Mouse (Mus musculus): ENCODE results near the gene H2-Ob. TPM values are rescaled to one million over a fixed set of nuclear protein-coding genes. Genes with fewer than 3 reads are reported as not detected.
A peak's percentile ranks its signal among the peaks of the same experiment; 100 is the strongest.

H2-Ob gene
- polyA plus RNA-seq, 2 experiments = 0.17 to 0.20 TPM

DNA sequence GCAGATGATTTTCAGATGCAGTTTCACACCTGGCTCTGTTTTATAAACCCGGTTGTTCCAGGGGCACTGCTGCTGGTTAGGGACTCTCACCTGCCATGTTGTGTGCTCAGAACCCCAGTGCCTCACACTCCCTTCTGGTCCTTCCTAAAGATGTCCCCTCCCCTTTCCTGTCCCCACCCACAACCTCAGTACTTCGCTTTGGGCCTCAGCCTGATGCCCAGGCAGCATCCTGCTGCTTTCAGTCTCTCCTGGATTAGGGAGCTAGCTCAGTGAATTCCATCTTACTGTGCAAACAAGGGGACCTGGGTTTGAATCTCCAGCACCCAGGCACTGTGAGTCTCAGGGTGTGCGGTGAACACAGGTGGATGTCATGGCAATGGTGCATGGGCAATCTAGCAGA lies 31.2 kb upstream of the H2-Ob start:
- WGBS (ENCODE audit: insufficient replicate concordance) = 38% methylated on average over 3 of the region's 3 CpGs

DNA sequence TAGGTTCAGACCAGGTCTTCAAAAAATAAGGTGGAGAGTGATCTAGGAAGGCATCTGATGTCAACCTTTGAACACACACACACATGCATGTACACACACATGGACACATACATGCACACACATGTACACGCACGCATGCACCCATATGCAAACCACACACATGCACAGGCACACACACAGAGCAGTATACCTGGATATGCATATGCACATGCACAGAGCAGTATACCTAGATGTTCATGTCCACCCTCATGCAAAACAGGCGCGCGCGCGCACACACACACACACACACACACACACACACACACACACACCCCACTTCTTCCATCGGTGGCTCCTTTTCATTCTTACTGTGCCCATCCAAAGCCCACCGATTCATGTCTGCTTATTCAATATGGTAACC lies 30.8 kb upstream of the H2-Ob start:
- Histone ChIP-seq H3K9me3 (ENCODE audit: control insufficient read depth, low read length) (no peaks in the 10 kb centered on the region), H3K27me3 (ENCODE audit: control insufficient read depth, insufficient read depth, low read length) (no peaks in the 10 kb centered on the region), H3K9ac (replicated peaks) (no peak overlapping the region), H3K4me1 (replicated peaks; ENCODE audit: control insufficient read depth in 2 of 2, insufficient read depth in 2 of 2, low read length in 1 of 2) (peaks cover 7 to 12% of the 10 kb centered on the region in 2 experiments), H3K4me2 (ENCODE audit: low read depth) (no peak overlapping the region), H3K4me3 (ENCODE audit: insufficient read depth in 1 of 2, low read depth in 2 of 2, low read length in 2 of 2) (no peak overlapping the region), H3K27ac (no peak overlapping the region), H3K36me3 (replicated peaks; ENCODE audit: control insufficient read depth, insufficient read depth, low read depth) (no peaks in the 10 kb centered on the region)
- 89% methylated on average over 9 of the region's 9 CpGs for WGBS (ENCODE audit: insufficient replicate concordance)
- no peak for TF ChIP-seq EP300 (IDR thresholded peaks at IDR 0.05; ENCODE audit: low read depth)
- TF ChIP-seq CTCF (IDR thresholded peaks at IDR 0.05; ENCODE audit: low read depth) = no peak
- DNase-seq (ENCODE audit: low read depth in 3 of 3, low spot score in 3 of 3) (no peak), ATAC-seq (ENCODE audit: insufficient read depth) (no peak)

More for the DNA sequence above, 31.2 kb upstream of the H2-Ob start:
- Histone ChIP-seq H3K27me3 (ENCODE audit: control insufficient read depth, insufficient read depth, low read length) (no peaks in the 10 kb centered on the region), H3K9ac (replicated peaks) (no peak overlapping the region), H3K9me3 (ENCODE audit: control insufficient read depth, low read length) (no peaks in the 10 kb centered on the region), H3K36me3 (replicated peaks; ENCODE audit: control insufficient read depth, insufficient read depth, low read depth) (no peaks in the 10 kb centered on the region), H3K4me3 (ENCODE audit: insufficient read depth in 1 of 2, low read depth in 2 of 2, low read length in 2 of 2) (no peak overlapping the region), H3K4me1 (replicated peaks; ENCODE audit: control insufficient read depth in 2 of 2, insufficient read depth in 2 of 2, low read length in 1 of 2) (peaks cover 7 to 12% of the 10 kb centered on the region in 2 experiments), H3K4me2 (ENCODE audit: low read depth) (no peak overlapping the region), H3K27ac (no peak overlapping the region)
- ATAC-seq (ENCODE audit: insufficient read depth) (no peak), DNase-seq (ENCODE audit: low read depth in 3 of 3, low spot score in 3 of 3) (no peak)
- TF ChIP-seq EP300 (IDR thresholded peaks at IDR 0.05; ENCODE audit: low read depth) = no peak
- no peak for TF ChIP-seq CTCF (IDR thresholded peaks at IDR 0.05; ENCODE audit: low read depth)

DNA sequence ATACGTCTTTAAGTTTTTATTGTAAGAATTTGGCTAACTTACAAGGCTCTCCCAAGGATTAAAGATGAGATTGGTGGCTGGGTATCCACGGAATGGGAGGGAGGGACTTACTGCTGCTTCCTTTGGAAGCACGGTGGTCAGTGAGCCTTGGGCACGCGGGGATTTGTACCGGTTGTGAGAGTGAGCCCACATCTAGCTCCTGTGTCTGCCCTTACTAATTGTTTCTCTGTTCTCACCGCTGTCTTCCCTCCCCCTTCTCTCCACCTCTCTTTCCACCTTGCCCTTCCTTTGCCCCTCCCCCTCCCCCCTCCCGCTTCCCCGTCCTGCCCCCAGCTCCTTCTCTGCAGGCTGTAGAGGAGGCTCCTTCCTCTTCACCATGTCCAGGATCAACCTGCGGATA lies 30.3 kb upstream of the H2-Ob start:
- ATAC-seq (ENCODE audit: insufficient read depth) = no peak
- Histone ChIP-seq H3K4me1 (replicated peaks; ENCODE audit: control insufficient read depth in 2 of 2, insufficient read depth in 2 of 2, low read length in 1 of 2) (peaks cover 7 to 12% of the 10 kb centered on the region in 2 experiments), H3K36me3 (replicated peaks; ENCODE audit: control insufficient read depth, insufficient read depth, low read depth) (no peaks in the 10 kb centered on the region), H3K27me3 (ENCODE audit: control insufficient read depth, insufficient read depth, low read length) (no peaks in the 10 kb centered on the region), H3K9ac (replicated peaks) (no peak overlapping the region), H3K4me2 (ENCODE audit: low read depth) (no peak overlapping the region), H3K9me3 (ENCODE audit: control insufficient read depth, low read length) (no peaks in the 10 kb centered on the region), H3K27ac (no peak overlapping the region), H3K4me3 (ENCODE audit: insufficient read depth in 1 of 2, low read depth in 2 of 2, low read length in 2 of 2) (no peak overlapping the region)
- DNase-seq (ENCODE audit: low read depth in 3 of 3, low spot score in 3 of 3) = no peak
- WGBS (ENCODE audit: insufficient replicate concordance) = 42% methylated on average over 8 of the region's 10 CpGs
- TF ChIP-seq CTCF (IDR thresholded peaks at IDR 0.05; ENCODE audit: low read depth) (no peak), EP300 (IDR thresholded peaks at IDR 0.05; ENCODE audit: low read depth) (no peak)

DNA sequence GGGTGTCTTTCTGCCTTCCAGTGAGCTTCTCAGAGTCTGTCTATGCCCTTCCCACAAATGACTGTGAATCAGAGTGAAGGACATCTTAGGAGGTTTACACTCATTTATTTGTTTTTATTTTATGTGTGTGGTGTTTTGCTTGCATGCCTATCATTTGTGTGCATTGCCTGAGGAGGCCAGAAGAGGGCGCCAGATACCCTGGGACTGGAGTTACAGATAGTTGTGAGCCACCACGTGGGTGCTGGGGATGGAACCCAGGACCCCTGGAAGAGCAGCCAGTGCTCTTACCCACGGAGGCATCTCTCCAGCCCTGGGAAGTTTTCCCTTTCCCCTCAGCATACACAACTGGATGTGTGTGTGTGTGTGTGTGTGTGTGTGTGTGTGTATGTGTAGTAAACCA lies 29.0 kb upstream of the H2-Ob start:
- H3K4me3 ChIP-seq (ENCODE audit: insufficient read depth in 1 of 2, low read depth in 2 of 2, low read length in 2 of 2) = no peak overlapping the region
- TF ChIP-seq CTCF (IDR thresholded peaks at IDR 0.05; ENCODE audit: low read depth) (peak; percentile 77), EP300 (IDR thresholded peaks at IDR 0.05; ENCODE audit: low read depth) (no peak)
- no peak for ATAC-seq (ENCODE audit: insufficient read depth)
- H3K27ac ChIP-seq = no peak overlapping the region
- H3K9me3 ChIP-seq (ENCODE audit: control insufficient read depth, low read length) = no peaks in the 10 kb centered on the region
- H3K4me2 ChIP-seq (ENCODE audit: low read depth) = no peak overlapping the region
- H3K4me1 ChIP-seq (replicated peaks; ENCODE audit: control insufficient read depth in 2 of 2, insufficient read depth in 2 of 2, low read length in 1 of 2) = peaks cover 7 to 12% of the 10 kb centered on the region in 2 experiments
- H3K9ac ChIP-seq (replicated peaks) = no peak overlapping the region
- H3K27me3 ChIP-seq (ENCODE audit: control insufficient read depth, insufficient read depth, low read length) = no peaks in the 10 kb centered on the region
- WGBS (ENCODE audit: insufficient replicate concordance) = 52% methylated on average over 3 of the region's 3 CpGs
- DNase-seq (ENCODE audit: low read depth in 3 of 3, low spot score in 3 of 3) = no peak
- H3K36me3 ChIP-seq (replicated peaks; ENCODE audit: control insufficient read depth, insufficient read depth, low read depth) = no peaks in the 10 kb centered on the region

DNA sequence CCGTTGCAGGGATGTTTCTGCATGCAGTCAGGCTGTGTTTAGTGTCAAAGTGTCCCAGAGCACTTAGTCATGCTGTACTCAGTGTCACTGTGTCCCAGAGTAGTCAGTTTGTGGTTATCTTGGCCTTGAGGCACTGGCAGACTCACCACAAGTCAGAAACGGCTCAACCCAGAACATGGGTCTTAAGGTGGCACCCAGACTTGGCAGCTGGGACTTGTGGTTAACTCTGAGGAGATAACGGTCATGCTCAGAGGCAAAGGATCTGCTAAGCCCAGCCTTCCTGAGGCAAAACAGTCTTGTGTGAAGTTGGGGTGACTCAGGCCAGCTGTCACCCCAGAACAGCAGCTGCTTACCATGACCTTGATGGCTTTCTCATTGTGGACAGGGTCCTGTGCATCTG lies 28.1 kb upstream of the H2-Ob start:
- peak; percentile 82 for ATAC-seq (ENCODE audit: insufficient read depth)
- 14% methylated on average over 3 of the region's 3 CpGs for WGBS (ENCODE audit: insufficient replicate concordance)
- peak in 1 of 3 experiments; percentile 40 for DNase-seq (ENCODE audit: low read depth in 3 of 3, low spot score in 3 of 3)

More for the DNA sequence above, 28.1 kb upstream of the H2-Ob start:
- Histone ChIP-seq H3K4me1 (replicated peaks; ENCODE audit: control insufficient read depth in 2 of 2, insufficient read depth in 2 of 2, low read length in 1 of 2) (peaks cover under 1 to 7% of the 10 kb centered on the region in 2 experiments; a peak in 3 of 4 replicates), H3K4me3 (ENCODE audit: insufficient read depth in 1 of 2, low read depth in 2 of 2, low read length in 2 of 2) (no peak overlapping the region), H3K27ac (no peak overlapping the region; the same call in 1 of the 2 replicates), H3K4me2 (ENCODE audit: low read depth) (no peak overlapping the region), H3K36me3 (replicated peaks; ENCODE audit: control insufficient read depth, insufficient read depth, low read depth) (no peaks in the 10 kb centered on the region), H3K27me3 (ENCODE audit: control insufficient read depth, insufficient read depth, low read length) (no peaks in the 10 kb centered on the region), H3K9ac (replicated peaks) (no peak overlapping the region), H3K9me3 (ENCODE audit: control insufficient read depth, low read length) (no peaks in the 10 kb centered on the region)
- TF ChIP-seq CTCF (IDR thresholded peaks at IDR 0.05; ENCODE audit: low read depth) = no peak
- TF ChIP-seq EP300 (IDR thresholded peaks at IDR 0.05; ENCODE audit: low read depth) = peak; percentile 76

All from liver, embryonic 14.5 days (tissue).